Mouse (Mus musculus): ENCODE measurements at regions not wholly inside any gene's neighbourhood (a gene's known extent, or its start where the extent isn't known, plus 50 kb on each side); places are given as distances from the start of the nearest gene placed in this dataset.

DNA sequence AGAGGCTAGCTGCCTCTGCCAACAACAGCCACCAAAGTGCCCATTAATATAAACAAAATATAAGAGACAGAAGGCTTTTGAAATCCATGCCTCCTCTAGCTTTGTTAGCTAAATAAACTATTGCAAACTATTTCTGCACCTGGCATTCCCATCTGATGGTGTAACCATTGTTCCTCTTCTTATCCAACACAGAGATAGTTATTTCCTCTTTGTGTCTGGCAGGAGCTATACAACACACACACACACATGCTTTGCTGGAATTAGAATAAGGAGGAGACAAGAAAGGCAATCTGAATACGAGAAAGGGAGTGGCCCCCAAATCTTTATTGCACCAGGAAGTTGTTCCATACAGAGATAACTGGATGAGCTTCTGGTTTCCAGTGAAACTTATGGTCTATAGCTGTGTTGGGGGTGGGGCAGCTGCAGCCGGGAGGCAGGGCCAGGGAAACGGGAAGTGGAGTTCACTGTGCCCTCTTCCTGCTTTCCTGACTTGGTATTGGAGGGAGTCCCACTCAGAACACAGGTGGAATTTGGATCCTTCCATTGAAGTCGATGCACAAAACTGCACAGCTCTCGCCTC lies 64.0 kb upstream of the Zdhhc17 start:
- no peak for DNase-seq (ENCODE audit: low spot score)

DNA sequence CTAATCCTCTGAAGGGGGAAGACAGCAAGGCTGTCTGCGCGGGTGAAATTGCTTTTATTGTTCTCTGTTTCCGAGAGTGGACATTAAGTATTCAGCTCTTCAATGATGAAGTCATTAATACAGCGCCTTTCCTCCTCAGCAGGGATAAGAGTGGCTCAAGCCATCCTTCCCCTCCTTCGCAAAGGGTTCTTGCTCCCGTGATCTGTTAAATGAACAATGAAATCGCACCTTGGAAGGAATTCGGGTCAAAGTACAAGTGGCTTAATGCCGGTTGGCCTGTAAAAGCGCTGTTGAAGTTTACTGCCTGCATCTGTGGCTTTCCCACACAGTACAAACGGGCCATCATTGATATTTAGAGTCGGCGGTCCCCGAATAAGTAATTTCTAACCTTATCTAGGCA lies 63.3 kb upstream of the Zdhhc17 start:
- no peak for DNase-seq (ENCODE audit: low spot score)

DNA sequence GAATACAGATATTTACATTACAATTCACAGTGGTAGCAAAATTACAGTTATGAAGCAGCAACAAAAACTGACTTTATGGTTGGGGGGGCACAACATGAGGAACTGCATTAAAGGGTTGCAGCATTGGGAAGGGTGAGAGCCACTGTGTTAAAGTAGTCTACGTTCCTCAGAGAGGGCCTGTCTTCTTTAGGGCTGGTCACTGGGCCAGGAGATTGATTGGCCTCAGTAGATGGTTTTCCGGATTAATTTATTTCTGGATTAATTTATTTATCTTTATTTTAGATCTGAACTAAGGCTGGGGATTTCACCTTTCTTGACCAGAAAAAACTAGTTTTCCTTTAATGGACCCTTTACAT lies 62.6 kb upstream of the Zdhhc17 start:
- DNase-seq (ENCODE audit: low spot score) = no peak

DNA sequence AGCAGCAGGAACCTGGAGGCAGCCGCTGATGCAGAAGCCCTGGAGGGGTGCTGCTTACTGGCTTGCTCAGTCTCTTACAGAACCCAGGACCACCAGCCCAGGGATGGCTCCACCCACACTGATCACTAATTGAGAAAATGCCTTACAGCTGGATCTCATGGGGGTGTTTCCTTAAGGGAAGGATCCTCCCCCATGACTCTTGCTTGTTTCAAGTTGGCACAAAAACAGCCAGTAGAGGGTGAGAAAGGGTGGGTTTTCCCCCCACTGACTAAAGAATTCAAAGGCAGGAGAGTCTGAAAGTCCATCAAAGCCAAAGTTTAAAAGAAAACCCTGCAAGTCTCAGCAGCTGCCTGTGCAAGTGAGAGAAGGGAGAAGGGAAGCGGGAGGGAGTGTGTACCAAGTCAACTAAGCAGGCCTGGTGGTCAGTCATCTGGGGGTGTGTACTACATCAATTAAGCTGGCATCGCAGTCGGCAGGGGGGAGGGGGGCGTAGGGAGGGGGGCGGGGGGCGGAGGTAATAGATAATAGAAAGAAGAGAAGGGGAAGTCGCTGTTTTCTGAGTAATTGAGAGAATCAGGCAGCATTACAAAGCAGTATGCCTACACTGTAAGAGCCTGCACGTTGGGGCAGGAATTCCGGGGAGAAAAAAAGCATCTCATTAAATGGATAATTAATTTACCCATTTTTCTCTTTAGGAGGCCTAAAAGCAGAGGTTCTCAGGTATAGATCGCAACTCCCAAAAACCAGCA lies 62.0 kb upstream of the Zdhhc17 start:
- DNase-seq (ENCODE audit: low spot score) = no peak

DNA sequence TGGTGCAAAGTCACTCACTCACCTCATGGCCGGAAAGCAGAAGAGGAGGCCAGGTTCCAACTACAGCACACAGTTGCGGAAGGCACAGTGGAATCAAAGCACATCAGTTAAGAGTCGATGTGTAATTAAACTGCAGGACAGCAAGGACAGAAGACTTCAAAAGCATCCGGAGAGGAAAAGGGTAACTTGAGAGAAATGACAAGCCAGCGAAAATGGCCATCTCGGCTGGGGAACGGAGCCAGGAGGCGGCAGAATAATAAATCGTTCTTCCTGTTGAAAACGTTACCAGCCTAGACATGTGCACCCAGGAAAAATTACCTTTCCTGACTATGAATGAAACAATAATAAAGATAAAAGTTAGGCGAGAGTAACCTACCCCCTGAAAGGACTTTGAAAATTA lies 56.2 kb upstream of the Zdhhc17 start:
- DNase-seq (ENCODE audit: low spot score) = no peak

DNA sequence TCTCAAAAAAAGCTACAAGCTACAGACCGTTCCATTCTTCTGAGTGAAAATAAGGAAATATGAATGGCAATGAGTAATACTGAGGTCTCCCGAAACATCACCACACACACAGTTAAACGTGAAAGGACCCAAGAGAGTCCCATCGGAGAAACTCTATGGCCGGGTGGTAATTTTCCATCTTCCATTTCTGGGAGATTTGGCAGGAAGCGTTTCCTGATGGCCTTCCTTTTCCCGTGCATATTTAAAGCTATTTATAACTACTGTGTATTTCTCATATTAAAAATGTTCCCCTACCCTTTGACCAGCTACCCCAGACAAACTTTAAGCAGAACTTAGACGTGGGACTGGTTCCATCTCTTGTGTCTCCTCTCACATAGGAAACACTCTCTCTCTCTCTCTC lies 50.7 kb upstream of the Zdhhc17 start:
- DNase-seq (ENCODE audit: low spot score) = no peak

All from testis, postnatal 14 days (tissue).